Mouse (Mus musculus) frontal cortex, adult 2 months (tissue): ENCODE data around the gene Lin7a. TPM values are rescaled to one million over a fixed set of nuclear protein-coding genes. Genes with fewer than 3 reads are reported as not detected.
A peak's percentile ranks its signal among the peaks of the same experiment; 100 is the strongest.

Experiments
- DNase-seq, 2 experiments: peaks; one replicate each; pipeline ENCODE4 v3.0.0; 2022; ENCODE audit warnings: low spot score in 1 of 2; ENCODE audit errors: extremely low spot score in 1 of 2
- polyA plus RNA-seq: library from polyadenylated mRNA; depleted of rRNA; stranded (reverse); fragments of >200 nt; gene quantifications from 2 replicates; pipeline ENCODE4 v1.2.3, GENCODE M21; 2012; rRNA removed

Lin7a gene
- polyA plus RNA-seq, 1 experiment: 23.9 TPM

DNA sequence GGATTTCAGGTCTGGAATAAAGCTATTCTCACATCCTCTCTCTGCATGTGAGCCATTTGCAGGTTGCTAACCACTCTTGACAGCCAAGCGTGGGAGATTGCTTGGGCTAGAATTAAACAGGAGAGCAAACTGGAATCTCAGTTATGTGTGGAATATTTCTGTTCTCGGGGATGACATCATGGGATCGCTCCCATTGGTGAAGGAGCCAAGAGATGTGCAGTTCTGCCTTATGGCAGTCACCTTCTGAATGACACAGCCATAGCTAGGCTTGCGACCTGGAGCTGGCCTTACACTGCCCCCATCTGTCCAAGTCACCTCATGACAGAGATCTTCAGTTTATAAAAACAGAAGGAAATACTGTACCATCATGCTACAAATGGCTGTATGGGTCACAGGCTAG is 118.0 kb downstream of the Lin7a start:
- DNase-seq: peak; percentile 84

DNA sequence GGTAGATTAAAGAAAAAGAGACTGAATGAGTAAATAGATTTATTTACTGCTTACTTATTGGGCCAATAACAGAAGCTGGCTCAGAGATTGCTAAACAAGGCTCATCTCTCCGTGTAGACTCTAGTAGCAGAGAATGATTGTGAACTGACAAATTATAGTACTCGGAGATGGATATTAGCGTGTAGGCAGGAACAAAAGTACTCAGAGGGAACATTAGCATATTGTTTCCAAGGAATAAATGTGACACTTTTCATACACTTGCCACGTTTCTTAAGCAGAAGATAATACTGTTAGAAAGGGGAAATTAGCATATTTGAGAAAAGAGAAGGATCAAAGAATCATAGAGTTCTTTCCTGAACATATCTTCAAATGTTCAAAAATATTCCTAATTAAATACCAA is 133.9 kb downstream of the Lin7a start:
- no peak for DNase-seq

DNA sequence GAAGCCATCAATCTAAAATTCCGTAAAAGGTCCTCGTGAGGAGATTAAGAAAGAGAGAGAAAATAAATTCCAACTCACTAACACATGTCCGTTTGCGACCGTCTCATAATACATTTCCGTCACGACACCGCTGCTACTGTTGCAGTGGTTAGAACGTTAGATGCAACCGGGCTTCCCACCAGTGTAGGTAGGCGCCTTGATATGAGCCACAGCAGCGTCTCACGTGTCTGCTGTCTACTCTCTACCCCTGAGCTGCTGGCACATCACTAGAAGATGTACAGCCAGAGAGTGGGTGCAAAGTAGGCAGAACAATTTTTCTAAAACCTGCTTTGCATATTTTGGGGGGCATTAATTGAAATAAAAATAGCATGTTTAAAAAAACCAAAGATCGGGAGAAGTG is 146.8 kb downstream of the Lin7a start:
- peak; percentile 27 to 44 for DNase-seq

DNA sequence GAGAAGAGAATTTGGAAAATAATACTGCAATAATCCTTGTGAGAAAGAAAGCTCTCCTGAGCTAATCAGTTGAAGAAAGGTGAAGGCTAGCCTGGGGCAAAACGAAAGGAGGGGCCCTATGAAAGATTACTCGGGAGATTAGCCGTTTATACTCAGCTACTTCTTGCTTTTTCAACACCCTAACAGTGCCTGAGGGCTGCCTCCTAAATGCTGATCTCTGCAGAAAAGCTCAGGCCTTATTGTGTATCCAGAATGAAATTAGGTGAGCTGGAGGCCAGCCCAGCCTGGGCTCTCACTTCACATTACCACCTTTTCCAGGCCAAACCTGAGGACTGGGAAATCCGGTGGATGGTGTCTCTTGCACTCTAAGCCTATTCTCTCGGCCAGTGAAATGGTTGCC is 165.5 kb downstream of the Lin7a start:
- DNase-seq: no peak

DNA sequence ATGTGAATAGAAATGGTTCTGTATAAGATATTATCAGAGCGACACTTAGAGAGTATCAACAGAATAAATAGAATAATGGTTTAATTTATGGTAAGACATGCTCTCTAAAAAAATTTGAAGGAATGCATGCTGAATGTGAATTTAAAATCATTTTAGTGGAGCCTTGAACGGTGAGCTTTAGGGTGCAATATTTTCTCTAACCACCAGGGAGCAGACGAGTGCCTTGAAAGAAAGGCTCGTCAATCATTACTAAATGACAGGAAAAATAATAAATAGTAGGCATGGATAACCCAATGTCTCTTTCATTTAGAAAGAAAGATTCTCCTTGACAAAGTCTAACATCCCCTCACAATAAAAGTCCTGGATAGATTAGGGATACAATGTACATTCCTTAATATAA is 171.3 kb downstream of the Lin7a start:
- DNase-seq: peak in 1 of 2 experiments; percentile 77

DNA sequence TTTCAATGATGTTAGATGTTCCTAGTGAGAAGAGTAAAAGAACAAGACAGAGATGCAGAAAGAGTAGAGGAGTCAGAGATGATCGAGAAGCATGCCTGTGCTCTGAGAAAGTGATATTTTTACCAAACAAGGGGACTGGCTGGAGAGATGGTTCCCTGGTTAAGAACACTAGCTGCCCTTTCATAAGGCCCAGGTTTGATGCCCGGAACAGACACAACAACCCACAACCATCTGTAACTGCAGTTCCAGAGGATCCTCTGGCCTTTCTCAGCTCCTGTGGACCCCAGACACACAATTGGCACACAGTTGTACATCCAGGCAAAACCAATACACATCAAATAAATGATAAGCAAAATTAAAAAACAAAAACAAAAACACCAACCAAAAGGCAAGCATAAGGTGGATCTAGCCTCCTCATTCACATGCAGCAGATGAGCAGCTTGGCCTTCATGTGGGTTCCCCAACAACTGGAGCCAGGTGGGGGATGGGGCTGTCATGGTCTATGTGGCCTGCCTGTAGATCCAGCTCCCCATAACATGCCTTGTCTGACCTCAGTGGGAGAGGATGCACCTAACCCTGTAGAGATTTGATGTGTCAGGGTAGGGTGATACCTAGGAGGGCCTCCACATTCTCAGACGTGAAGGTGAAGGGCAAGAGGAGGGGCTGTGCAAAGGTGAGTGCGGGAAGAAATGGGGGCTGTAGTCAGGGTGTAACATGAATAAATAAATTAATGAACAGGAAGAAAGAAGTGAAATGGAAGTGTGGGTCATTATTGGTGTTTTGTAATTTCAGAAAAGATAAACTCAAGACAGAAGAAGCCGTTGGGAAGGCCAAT is 178.2 kb downstream of the Lin7a start:
- DNase-seq: no peak

DNA sequence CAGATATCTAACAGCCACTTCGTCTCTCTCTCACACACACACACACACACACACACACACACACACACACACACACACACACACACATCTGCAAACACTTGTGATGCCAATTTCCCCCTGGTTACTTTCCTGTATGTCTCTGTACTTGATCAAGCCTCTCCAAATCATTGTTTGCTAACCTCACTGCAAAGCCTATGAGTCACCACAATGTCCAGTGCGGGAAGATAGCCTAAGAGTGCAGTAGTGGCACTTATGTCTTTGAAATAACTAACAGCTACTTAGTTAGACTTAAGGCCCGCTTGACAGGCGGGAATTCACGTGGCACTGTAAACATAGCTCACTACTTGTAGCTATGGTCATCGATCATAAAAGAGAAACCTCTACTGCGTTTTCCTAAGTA is 196.3 kb downstream of the Lin7a start:
- DNase-seq: no peak

Other genes with a start within 250 kb of the Lin7a start
- 1.1 and 1.9 TPM in 2 replicates for gene Acss3, start 148.0 kb upstream of the Lin7a start, polyA plus RNA-seq
- not detected in 2 replicates for gene Myf5, start 214.4 kb downstream of the Lin7a start, polyA plus RNA-seq
- not detected in 2 replicates for gene Myf6, start 223.1 kb downstream of the Lin7a start, polyA plus RNA-seq